ENCODE assay signal across 9 mouse cellular contexts in the genomic region with DNA sequence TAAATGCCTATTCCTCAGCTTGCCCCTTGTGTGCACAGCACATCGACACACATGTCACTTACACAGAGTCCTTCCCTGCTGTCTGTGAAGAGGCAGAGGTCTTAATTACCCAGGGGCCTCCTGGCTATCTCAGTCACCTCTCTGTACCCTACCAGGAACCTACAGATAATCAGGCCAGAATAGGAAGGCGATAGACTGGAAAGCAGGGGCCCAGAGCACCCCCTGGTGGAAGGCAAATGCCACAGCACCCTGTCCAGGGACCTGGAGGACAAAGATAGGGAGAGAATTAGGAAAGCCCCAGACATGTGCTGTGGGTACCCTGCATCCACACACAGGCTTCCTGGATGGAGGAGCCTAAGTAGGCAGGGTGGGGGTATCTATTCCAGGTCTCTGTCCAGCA. TPM values are rescaled to one million over a fixed set of nuclear protein-coding genes. Genes with fewer than 3 reads are reported as not detected.
DNase-seq lines count a peak whose midpoint lies in the region; TF ChIP-seq lines count a peak whose summit lies in the region.
"Had no signal": no experiment of that assay in that cellular context is flagged by ENCODE, and none has a peak within 500 bp of the region (broad histone marks: within the 10 kb centered on the region; RNA-seq: fewer than 3 reads in every experiment).

No protein-coding gene starts in this region.

- H3K27me3 ChIP-seq in cerebellum, adult 2 months (ENCODE audit: control insufficient read depth, insufficient read depth, low read length): no peaks in the 10 kb centered on the region

- in situ Hi-C loops in ES-E14 (cut with MboI; ENCODE audit: low sequenced_read_pairs in 2 of 2, unreplicated experiment in 2 of 2): no loop called here

- no peak overlapping the region for H3K4me3 ChIP-seq in ES-E14 (ENCODE audit: insufficient read depth in 1 of 2, low read depth in 1 of 2, low read length in 2 of 2, poor library complexity in 1 of 2, severe bottlenecking in 1 of 2)
- H3K4me3 ChIP-seq in cerebellum, adult 2 months (replicated peaks; ENCODE audit: insufficient read depth, low read depth, low read length): no peak overlapping the region
- H3K4me3 ChIP-seq: limb, embryonic 12.5 days had no signal

- no peaks in the 10 kb centered on the region for H3K9me3 ChIP-seq in ES-E14 (ENCODE audit: control insufficient read depth, insufficient read depth, low read depth, low read length)
- H3K9me3 ChIP-seq: limb, embryonic 12.5 days had no signal

- intact Hi-C loops in gastrocnemius, postnatal 14 days (cut with DNase I; ENCODE audit: low total_unique reads): no loop called here

- no peak for TF ChIP-seq POLR2A in cerebellum, adult 2 months (IDR thresholded peaks at IDR 0.05; ENCODE audit: borderline replicate concordance, insufficient read depth, low read length)

- peak; percentile 66 for DNase-seq in layer of hippocampus, adult 11-12 months (ENCODE audit: low spot score)
- no peak for DNase-seq in layer of hippocampus, adult 9-11 months
- no peak for DNase-seq in ES-E14 (ENCODE audit: low read depth, low spot score)
- DNase-seq in cerebellum, adult 2 months: peak; percentile 49 to 61
- DNase-seq in gastrocnemius, postnatal 14 days: peak; percentile 60
- peak; percentile 76 to 79 for DNase-seq in kidney, postnatal 4 days
- peak; percentile 66 for DNase-seq in mesoderm, embryonic 11.5 days (ENCODE audit: low read depth, low spot score)
- DNase-seq in testis, postnatal 10 days (ENCODE audit: low spot score): peak; percentile 81

- no peaks in the 10 kb centered on the region for H3K36me3 ChIP-seq in ES-E14 (ENCODE audit: control insufficient read depth, insufficient read depth, low read length, poor library complexity, severe bottlenecking)
- H3K36me3 ChIP-seq: limb, embryonic 12.5 days had no signal

- peak; percentile 87 for TF ChIP-seq CTCF in cerebellum, adult 2 months (IDR thresholded peaks at IDR 0.05; ENCODE audit: borderline replicate concordance, insufficient read depth, low read depth, low read length)

- H3K4me1 ChIP-seq in ES-E14 (ENCODE audit: control insufficient read depth in 2 of 2, insufficient read depth in 2 of 2, low read length in 2 of 2, poor library complexity in 1 of 2): peaks cover 0 to 25% of the 10 kb centered on the region in 2 experiments; a peak in 1 of 4 replicates
- H3K4me1 ChIP-seq in cerebellum, adult 2 months (ENCODE audit: control insufficient read depth, insufficient read depth, low read length): peaks cover 10% of the 10 kb centered on the region; the same call in 1 of the 2 replicates

- 27% methylated on average over 2 of the region's 2 CpGs for WGBS in cerebellum, adult 2 months

- no peak overlapping the region for H3K27ac ChIP-seq in ES-E14 (ENCODE audit: insufficient read depth, low read depth, low read length, poor library complexity, severe bottlenecking)
- 0 out of 2 replicates have a peak overlapping the region, but pooled peaks have one; percentile 7 for H3K27ac ChIP-seq in cerebellum, adult 2 months (ENCODE audit: insufficient read depth, low read length)
- H3K27ac ChIP-seq: limb, embryonic 12.5 days had no signal

- no peak overlapping the region for H3K9ac ChIP-seq in ES-E14 (ENCODE audit: insufficient read depth, low read depth, low read length, poor library complexity, severe bottlenecking)
- H3K9ac ChIP-seq: limb, embryonic 12.5 days had no signal

TF ChIP-seq in ES-E14, 5 proteins besides CTCF, POLR2A, EP300 and RAD21:
- TF ChIP-seq MAFK (IDR thresholded peaks at IDR 0.05; ENCODE audit: insufficient read depth, low read depth, low read length) (no peak), HCFC1 (IDR thresholded peaks at IDR 0.05; ENCODE audit: borderline replicate concordance, insufficient read depth, low read length) (no peak), ZC3H11A (IDR thresholded peaks at IDR 0.05; ENCODE audit: borderline replicate concordance, low read depth, low read length) (peak; percentile 22; the same call in 1 of the 2 replicates), ZNF384 (IDR thresholded peaks at IDR 0.05; ENCODE audit: low read depth, low read length) (no peak)
TF ChIP-seq in ES-E14: peak in this region for 1.

RNA-seq across cellular contexts. Expression of a gene that starts 3.9 kb away (rescaled TPM):
- total RNA-seq in ES-E14 (2012; rRNA removed): 2.0 and 2.4 TPM in 2 replicates
- polyA plus RNA-seq in cerebellum, adult 2 months (2012; rRNA removed): 69.3 and 72.0 TPM in 2 replicates
- total RNA-seq in gastrocnemius, postnatal 14 days (2021): 100 to 1,000 TPM; 462 to 471 TPM

RNA-seq across cellular contexts. Expression of a gene that starts 20.7 kb away (rescaled TPM):
- total RNA-seq in ES-E14 (2012; rRNA removed): 301 and 355 TPM in 2 replicates
- polyA plus RNA-seq in cerebellum, adult 2 months (2012; rRNA removed): 33.6 and 34.6 TPM in 2 replicates
- 10 to 100 TPM; 16.9 to 18.7 TPM for total RNA-seq in gastrocnemius, postnatal 14 days (2021)

RNA-seq across cellular contexts. Expression of a gene that starts 35.2 kb away (rescaled TPM):
- total RNA-seq in ES-E14 (2012; rRNA removed): 17.8 and 21.0 TPM in 2 replicates
- 34.9 and 41.8 TPM in 2 replicates for polyA plus RNA-seq in cerebellum, adult 2 months (2012; rRNA removed)
- 10 to 100 TPM; 15.0 to 16.1 TPM for total RNA-seq in gastrocnemius, postnatal 14 days (2021)

RNA-seq across cellular contexts. Expression of a gene that starts 50.9 kb away (rescaled TPM):
- total RNA-seq in ES-E14 (2012; rRNA removed): 44.1 and 58.9 TPM in 2 replicates
- polyA plus RNA-seq in cerebellum, adult 2 months (2012; rRNA removed): 163 and 177 TPM in 2 replicates
- total RNA-seq in gastrocnemius, postnatal 14 days (2021): 10 to 100 TPM; 78.3 to 89.4 TPM

RNA-seq across cellular contexts. Expression of a gene that starts 54.9 kb away (rescaled TPM):
- 1.3 and 1.8 TPM in 2 replicates for total RNA-seq in ES-E14 (2012; rRNA removed)
- polyA plus RNA-seq in cerebellum, adult 2 months (2012; rRNA removed): 1.5 and 1.8 TPM in 2 replicates
- total RNA-seq in gastrocnemius, postnatal 14 days (2021): 1 to 10 TPM; 1.3 to 2.1 TPM

Comparison
In these comparisons a context has a peak if more than half of its experiments do, and no peak if none do; other contexts are left out.
1. DNase-seq: peak in layer of hippocampus, adult 11-12 months (single experiment), cerebellum, adult 2 months (2 of 2), gastrocnemius, postnatal 14 days (single experiment), kidney, postnatal 4 days (2 of 2), mesoderm, embryonic 11.5 days (single experiment) and testis, postnatal 10 days (single experiment); none in layer of hippocampus, adult 9-11 months (single experiment) and ES-E14 (single experiment).
2. RNA of a gene that starts 3.9 kb away (total RNA-seq): 462 to 471 TPM in gastrocnemius, postnatal 14 days; 2.0 to 2.4 TPM in ES-E14; every median in the first group is over 100 times any median in the second.
3. RNA of a gene that starts 20.7 kb away (total RNA-seq): 301 to 355 TPM in ES-E14; 16.9 to 18.7 TPM in gastrocnemius, postnatal 14 days; every median in the first group is over 10 times any median in the second.